Mouse (Mus musculus): ENCODE measurements around the gene Rint1. TPM values are rescaled to one million over a fixed set of nuclear protein-coding genes. Genes with fewer than 3 reads are reported as not detected.

The Rint1 gene
- total RNA-seq (2021) = 10 to 100 TPM; 21.8 to 26.2 TPM
- long read RNA-seq, experiment 1, transcript Rint1-201 (15 exons, 3,298 nt) = major isoform, 15 of 21 reads
- long read RNA-seq, experiment 1, partial matches to known transcripts = 2 of 21 reads
- long read RNA-seq, experiment 1, other reads (novel, unspliced or antisense) = 4 of 21 reads
- long read RNA-seq, experiment 2, partial matches to known transcripts = 0 of 7 reads
- long read RNA-seq, experiment 2, other reads (novel, unspliced or antisense) = 2 of 7 reads

GRCm38 (mm10) chr5:23787536-23788389, at the start of gene Rint1:
Rint1 (plus strand) TSS chr5:23787711.
- DNase-seq = peak; percentile 96

GRCm38 (mm10) chr5:23743261-23743660, 44.2 kb upstream of the Rint1 start:
- no peak for DNase-seq

- DNase-seq = peak in 1 of 2 experiments; percentile 11
Measured at GRCm38 (mm10) chr5:23749882-23750281, 37.6 kb upstream of the Rint1 start.

DNA sequence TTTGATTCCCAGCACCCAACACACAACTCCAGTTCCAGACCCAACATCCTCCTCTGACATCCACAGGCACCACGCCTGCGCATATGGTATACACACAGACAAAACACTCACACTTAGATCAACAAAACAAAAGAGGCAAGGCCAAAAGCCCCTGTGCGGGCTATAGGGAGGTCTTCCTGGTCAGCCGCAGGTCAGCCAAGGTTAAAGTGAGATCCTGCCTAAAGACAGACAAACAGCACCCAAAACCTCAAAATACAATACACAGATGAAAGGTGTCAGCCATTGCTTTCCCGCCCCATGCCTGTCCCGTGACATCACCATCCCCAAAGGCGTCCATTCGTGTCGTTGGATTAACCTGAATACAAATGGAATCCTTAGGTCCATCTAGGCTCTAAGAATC, 31.9 kb upstream of the Rint1 start:
- no peak for DNase-seq

DNA sequence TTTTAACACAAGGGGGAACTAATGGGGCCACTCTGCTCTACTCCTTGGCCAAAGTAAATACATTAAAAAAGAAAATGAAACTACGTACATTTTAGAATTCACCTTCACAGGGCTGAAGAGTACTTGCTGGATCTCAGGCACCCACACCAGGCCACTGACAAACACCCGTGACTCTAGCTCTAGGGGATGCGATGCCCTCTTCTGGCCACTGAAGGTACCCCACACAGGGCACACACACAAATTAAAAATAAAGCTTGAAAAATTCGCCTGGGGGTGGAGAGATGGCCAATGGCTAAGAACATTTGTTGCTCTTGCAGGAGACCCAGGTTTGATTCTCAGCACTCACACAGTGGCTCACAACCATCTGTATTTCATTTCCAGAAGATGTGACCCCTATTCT, 31.1 kb upstream of the Rint1 start:
- DNase-seq = no peak

DNA sequence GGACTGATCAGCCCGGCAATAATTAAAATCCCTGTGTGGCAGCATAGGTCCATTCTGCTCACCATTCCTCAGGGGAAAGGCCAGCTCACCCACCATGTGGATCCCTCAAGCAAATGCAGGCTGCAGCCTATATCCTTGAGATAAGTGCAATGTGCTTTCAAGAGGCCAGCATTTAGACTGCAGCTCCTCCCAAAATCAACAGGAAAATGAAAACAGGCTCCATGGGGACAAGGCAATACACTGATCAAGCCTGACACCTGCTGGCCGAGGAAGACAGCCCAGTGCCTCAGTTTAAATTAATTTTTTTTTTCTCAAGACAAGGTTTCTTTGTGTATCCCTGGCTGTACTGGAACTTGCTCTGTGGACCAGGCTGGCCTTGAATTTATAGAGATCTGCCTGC, 28.9 kb upstream of the Rint1 start:
- DNase-seq = peak; percentile 28 to 55

DNA sequence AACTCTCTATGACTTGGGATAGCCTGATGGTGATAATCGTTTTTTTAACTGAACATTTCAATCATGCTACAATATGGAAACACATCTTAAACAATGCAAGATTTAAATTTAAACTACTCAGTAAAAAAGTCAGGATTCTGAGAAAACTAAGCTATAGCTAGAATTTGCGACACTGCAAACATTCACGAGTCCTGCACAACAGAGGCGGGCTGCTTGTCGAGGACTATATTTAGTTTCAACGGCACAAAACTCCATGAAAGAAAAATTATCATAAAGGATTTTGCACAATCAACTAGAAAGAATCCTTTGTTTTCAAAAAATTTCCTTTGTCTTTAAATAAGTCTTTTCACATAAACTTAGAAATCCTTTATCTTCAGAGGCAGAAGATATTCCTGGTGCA, 25.0 kb upstream of the Rint1 start:
- no peak for DNase-seq

GRCm38 (mm10) chr5:23764557-23764956, 23.0 kb upstream of the Rint1 start:
- no peak for DNase-seq

- no peak for DNase-seq
Measured at GRCm38 (mm10) chr5:23771105-23771504, 16.4 kb upstream of the Rint1 start.

DNA sequence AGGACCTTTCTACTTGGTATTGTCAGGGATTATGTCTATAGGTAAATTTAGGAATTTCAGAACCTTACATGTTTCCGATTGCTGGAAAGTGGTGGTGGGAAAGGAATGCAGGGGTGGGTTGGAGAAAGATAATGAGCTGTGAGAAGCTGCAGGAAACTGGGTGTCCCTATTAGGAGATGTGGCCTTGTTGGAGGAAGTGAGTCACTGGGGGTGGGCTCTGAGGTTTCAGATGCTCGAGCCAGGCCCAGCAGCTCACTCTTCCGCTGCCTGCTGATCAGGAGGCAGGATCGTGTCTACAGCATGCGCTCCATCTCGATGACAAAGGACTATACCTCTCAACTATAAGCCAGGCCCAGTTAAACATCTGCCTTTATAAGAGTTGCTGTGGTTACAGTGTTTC, 13.3 kb upstream of the Rint1 start:
- DNase-seq = no peak

DNA sequence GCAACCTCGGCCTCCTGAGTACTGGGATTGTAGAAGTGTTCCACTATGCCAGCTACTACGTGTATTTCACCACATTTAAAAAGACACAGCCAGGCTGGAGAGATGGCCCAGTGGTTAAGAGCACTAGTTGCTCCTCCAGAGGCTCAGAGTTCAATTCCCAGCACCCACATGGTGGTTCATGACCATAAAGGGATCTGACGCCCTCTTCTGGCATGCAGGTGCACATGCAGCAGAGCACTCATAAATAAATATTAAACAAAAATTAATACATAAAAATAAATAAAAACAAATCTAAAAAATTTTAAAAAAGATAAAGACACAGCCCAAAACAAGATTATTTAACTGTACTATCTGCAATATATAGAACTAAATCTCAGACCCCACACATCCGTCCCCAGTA, 7.0 kb upstream of the Rint1 start:
- DNase-seq = no peak

DNA sequence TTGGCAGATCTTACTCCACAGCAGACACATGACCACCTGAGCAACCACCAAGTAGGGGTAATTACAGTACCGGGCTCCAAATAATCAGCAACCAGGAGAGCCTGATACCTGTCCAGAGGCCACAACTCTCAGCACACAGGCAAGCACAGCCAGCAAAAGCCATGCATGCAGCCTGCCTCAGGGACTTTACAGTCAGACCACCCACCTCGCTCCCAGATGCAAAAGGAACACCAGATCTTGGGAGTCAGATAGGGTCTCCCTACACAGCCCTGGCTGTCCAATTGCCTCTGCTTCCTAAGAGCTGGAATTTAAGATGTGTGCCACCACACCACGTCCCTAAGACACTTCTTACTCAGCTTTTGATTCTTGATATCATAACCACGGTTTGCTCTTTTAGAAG, 6.3 kb upstream of the Rint1 start:
- no peak for DNase-seq

DNA sequence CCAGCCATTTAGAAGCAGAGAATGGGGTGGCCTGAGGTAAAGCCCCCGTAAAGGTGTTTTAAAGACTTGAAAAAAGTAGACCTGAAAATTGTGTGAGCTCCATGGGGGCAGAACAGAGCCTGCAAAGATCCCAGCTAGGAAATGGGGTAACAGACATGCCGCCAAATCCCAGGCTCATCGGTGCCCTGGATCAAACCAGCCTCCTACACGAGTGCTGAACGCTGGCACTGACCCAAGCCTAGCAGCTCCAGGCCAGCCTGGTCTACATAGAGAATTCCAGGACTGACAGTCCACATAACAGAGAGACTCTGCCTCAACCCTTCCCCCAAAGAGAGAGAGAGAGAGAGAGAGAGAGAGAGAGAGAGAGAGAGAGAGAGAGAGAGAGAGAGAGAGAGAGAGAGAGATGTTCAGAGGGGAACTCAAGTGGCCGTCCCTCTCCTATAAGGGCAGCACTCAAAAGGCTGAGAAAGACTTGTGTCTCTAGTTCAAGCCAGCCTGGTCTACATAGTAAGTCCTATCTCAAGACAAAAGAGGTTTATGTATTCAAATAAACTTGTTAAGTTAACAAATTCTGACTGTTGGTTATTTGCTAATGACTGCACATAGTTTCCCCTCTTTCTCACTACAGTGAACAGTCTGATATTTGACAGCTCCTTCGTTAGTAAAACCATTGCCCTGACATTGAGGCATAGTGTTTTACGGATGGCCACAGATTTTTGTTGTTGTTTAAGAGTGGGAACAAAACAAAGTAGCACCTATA, 5.3 kb upstream of the Rint1 start:
- DNase-seq = no peak

DNA sequence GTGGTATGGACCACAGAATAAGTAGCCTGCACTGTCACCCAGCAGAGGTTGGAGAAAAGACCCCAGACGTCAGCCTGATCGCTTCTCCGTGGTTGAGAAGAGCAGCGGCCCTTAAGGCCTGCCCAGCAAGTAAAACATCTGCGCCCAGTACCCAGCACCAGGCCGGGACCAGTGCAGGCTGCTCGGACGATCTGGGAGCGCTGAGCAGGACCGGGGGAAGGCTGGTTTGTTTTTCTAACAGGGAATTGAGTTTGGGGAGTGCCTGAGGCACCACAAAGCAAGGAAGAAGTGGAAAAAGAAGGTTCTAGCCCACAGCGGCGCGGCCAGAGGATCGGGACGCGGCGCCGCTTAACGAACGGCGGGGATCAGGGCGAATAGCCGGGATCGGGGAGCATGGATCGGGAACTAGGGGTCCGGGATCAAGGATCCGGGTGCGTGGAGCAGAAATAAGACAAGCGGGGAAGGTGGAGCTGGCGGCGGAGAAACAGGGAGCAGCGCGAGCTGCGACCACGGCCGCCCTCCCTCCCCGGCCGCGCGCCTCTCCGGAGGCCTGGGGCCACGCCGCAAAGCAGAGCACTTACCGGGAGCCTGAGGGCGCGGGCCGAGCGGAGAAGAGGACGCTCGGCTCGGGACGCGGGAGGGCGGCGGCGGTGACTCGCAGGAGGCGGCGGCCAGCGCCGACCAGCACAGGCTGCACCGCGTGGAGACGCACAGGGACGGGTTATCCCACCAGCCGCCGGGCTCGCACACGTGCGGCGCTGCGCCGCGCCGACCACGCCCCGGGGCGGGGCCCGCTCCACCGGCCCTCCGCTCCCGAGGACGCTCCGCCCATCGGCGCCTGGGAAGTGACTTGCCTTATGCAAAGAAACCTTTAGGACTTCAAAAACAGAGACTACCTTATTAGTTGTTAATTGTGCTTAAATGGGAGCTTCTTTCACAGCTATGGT, 4.3 kb upstream of the Rint1 start, which contains the start of gene Pus7:
Gene Pus7 (minus strand): TSS at position 781 of the 947 bp plus-strand sequence.
- peak; percentile 92 to 96 for DNase-seq

GRCm38 (mm10) chr5:23788390-23788830, 899 bp downstream of the Rint1 start:
- DNase-seq = no peak

DNA sequence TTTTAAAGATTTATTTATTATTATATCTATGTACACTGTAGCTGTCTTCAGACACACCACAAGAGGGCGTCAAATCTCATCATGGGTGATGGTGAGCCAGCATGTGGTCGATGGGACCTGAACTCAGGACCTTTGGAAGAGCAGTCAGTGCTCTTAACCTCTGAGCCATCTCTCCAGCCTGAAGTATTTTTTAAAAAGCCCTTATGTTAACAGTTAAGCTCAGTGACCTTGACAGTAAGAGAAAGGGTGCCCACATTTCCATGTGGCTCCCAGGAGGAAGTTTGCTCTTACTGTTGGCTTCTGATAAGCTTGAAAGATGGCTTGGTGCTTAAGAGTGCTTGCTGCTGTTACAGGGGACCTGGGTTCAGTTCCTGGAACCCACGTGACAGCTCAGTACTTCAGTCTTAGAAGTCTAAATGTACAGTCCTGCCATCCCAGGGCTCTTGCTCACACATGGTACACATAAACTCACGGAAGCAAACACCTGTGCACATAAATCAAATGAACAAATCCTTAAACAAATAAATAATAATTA, 1.6 kb downstream of the Rint1 start:
- DNase-seq = no peak

DNA sequence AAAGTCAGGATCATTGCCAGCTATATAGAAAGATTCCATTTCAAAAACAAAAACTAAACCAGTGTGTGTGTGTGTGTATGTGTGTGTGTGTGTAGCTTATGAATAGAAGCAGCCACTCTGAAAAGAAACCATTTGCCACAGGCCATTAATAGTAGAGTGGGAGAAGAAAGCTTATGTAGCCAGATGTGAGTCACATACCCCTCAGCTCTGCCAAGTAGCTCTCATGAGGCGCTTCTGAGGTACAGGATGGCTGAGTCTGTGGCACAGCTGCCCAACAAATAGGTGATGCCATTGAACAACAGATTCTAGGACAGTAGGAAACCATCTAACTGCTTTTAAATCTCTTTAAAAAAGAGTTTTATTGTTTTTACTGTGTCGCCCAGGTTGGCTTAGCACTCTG, 5.2 kb downstream of the Rint1 start:
- no peak for DNase-seq

- DNase-seq = no peak
Measured at GRCm38 (mm10) chr5:23814841-23815240, 27.3 kb downstream of the Rint1 start.

GRCm38 (mm10) chr5:23816681-23817080, 29.2 kb downstream of the Rint1 start:
- no peak for DNase-seq

GRCm38 (mm10) chr5:23822306-23822705, 34.8 kb downstream of the Rint1 start:
- no peak for DNase-seq

- DNase-seq = no peak
Measured at GRCm38 (mm10) chr5:23824171-23824733, 36.7 kb downstream of the Rint1 start.
